Mouse (Mus musculus) bone marrow macrophage, adult 2 months (primary cell): ENCODE results near the gene Ddn.

Experiments used
- CTCF ChIP-seq: IDR thresholded peaks from 2 replicates; pipeline ENCODE4 v1.5.1; 2012; ENCODE audit warnings: low read depth, mild to moderate bottlenecking, low read length, moderate library complexity
- POLR2A ChIP-seq: IDR thresholded peaks from 2 replicates; pipeline ENCODE4 v1.6.1; 2012; ENCODE audit warnings: mild to moderate bottlenecking, low read depth, low read length, borderline replicate concordance

DNA sequence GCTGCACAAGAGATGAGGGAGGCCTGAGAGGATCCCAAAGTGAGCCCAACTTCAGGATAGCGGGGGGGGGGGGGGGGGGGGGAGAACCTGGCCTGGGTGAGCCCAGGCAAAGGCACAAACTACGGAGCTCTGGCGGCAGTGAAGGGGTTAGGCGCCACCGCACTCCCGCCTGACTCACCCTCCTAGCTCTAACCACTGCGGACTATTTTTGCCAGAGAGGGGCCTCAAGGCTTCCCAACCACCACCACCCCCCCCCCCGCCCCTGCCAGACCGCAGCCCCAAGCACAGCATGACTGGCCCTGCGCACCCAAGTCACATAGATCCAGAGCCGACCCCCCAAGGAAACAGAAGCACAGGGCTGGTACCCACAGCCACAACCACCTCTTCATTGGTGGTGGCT lies 30.5 kb downstream of the Ddn start:
- TF ChIP-seq POLR2A (no peak), CTCF (no peak)
